Comparison of ENCODE assay signal across 20 mouse cellular contexts in genomic region chr8:77714455-77714854, GRCm38 (mm10). TPM values are rescaled to one million over a fixed set of nuclear protein-coding genes. Genes with fewer than 3 reads are reported as not detected.
DNase-seq lines count a peak whose midpoint lies in the region; ATAC-seq lines count a peak whose summit lies in the region.
"Had no signal": no experiment of that assay in that cellular context is flagged by ENCODE, and none has a peak within 500 bp of the region (broad histone marks: within the 10 kb centered on the region; RNA-seq: fewer than 3 reads in every experiment).

No protein-coding gene starts in this region.

- 29% methylated on average over 7 of the region's 7 CpGs for WGBS in embryonic facial prominence, embryonic 12.5 days
- 21% methylated on average over 7 of the region's 7 CpGs for WGBS in limb, embryonic 11.5 days

- no peak for ATAC-seq in embryonic facial prominence, embryonic 12.5 days (ENCODE audit: insufficient number of reproducible peaks, insufficient read depth, low FRiP score, low TSS enrichment)
- no peak for ATAC-seq in limb, embryonic 11.5 days (ENCODE audit: insufficient number of reproducible peaks, low FRiP score, low TSS enrichment, low read depth)

- H3K4me1 ChIP-seq in embryonic facial prominence, embryonic 12.5 days, result peaks cover 74% of the 10 kb centered on the region
- peaks cover 45% of the 10 kb centered on the region for H3K4me1 ChIP-seq in limb, embryonic 11.5 days (ENCODE audit: control insufficient read depth, insufficient read depth, low read length)
- H3K4me1 ChIP-seq: hindbrain, embryonic 15.5 days had no signal

- H3K4me2 ChIP-seq in embryonic facial prominence, embryonic 12.5 days (replicated peaks), result no peak overlapping the region
- H3K4me2 ChIP-seq in limb, embryonic 11.5 days (ENCODE audit: low read depth, severe bottlenecking), result no peak overlapping the region
- H3K4me2 ChIP-seq: heart, embryonic 11.5 days; hindbrain, embryonic 15.5 days; neural tube, embryonic 15.5 days had no signal

- H3K9me3 ChIP-seq in embryonic facial prominence, embryonic 12.5 days, result no peaks in the 10 kb centered on the region
- H3K9me3 ChIP-seq in limb, embryonic 11.5 days (ENCODE audit: control insufficient read depth, low read length), result no peaks in the 10 kb centered on the region
- H3K9me3 ChIP-seq: hindbrain, embryonic 15.5 days; midbrain, embryonic 10.5 days; neural tube, embryonic 15.5 days had no signal

- no peak overlapping the region for H3K4me3 ChIP-seq in embryonic facial prominence, embryonic 12.5 days
- H3K4me3 ChIP-seq in limb, embryonic 11.5 days (ENCODE audit: low read depth, low read length), result no peak overlapping the region
- H3K4me3 ChIP-seq: hindbrain, embryonic 15.5 days; midbrain, embryonic 10.5 days; myocyte; neural tube, embryonic 15.5 days had no signal

- no peak overlapping the region for H3K9ac ChIP-seq in embryonic facial prominence, embryonic 12.5 days
- no peak overlapping the region for H3K9ac ChIP-seq in limb, embryonic 11.5 days (ENCODE audit: low read length)
- H3K9ac ChIP-seq: hindbrain, embryonic 15.5 days; liver, embryonic 14.5 days; neural tube, embryonic 15.5 days had no signal

- DNase-seq in layer of hippocampus, adult 18-20 months (ENCODE audit: low spot score in 2 of 2), result peak; percentile 14 to 29
- DNase-seq in layer of hippocampus, adult 9-10 months (ENCODE audit: low spot score), result no peak
- DNase-seq in brain, embryonic 18.5 days (ENCODE audit: low read depth, low spot score), result peak; percentile 18
- peak; percentile 54 for DNase-seq in limb, embryonic 11.5 days (ENCODE audit: low spot score)
- no peak for DNase-seq in cerebellum, postnatal 14 days
- DNase-seq in yolk sac, embryonic 10.5 days (ENCODE audit: low spot score), result no peak
- DNase-seq: cerebellum, postnatal 10 days; gastrocnemius, postnatal 25 days; heart, postnatal 36 days; kidney, adult 11 months; lung, postnatal 4 days had no signal

- no peaks in the 10 kb centered on the region for H3K27me3 ChIP-seq in embryonic facial prominence, embryonic 12.5 days
- no peaks in the 10 kb centered on the region for H3K27me3 ChIP-seq in limb, embryonic 11.5 days (ENCODE audit: control insufficient read depth, insufficient read depth, low read length)
- H3K27me3 ChIP-seq: hindbrain, embryonic 15.5 days; neural tube, embryonic 15.5 days had no signal

- H3K36me3 ChIP-seq in embryonic facial prominence, embryonic 12.5 days, result peaks cover 1% of the 10 kb centered on the region; the same call in 1 of the 2 replicates
- H3K36me3 ChIP-seq in limb, embryonic 11.5 days (ENCODE audit: control insufficient read depth, insufficient read depth, low read length), result no peaks in the 10 kb centered on the region
- H3K36me3 ChIP-seq: hindbrain, embryonic 15.5 days; midbrain, embryonic 10.5 days; neural tube, embryonic 15.5 days had no signal

- peak overlapping the region; percentile 46; the same call in 1 of the 2 replicates for H3K27ac ChIP-seq in embryonic facial prominence, embryonic 12.5 days
- peak overlapping the region; percentile 38 for H3K27ac ChIP-seq in limb, embryonic 11.5 days (replicated peaks; ENCODE audit: low read depth, low read length)
- H3K27ac ChIP-seq: hindbrain, embryonic 15.5 days; kidney, postnatal 0 days; liver, embryonic 14.5 days; midbrain, embryonic 10.5 days; neural tube, embryonic 15.5 days; stomach, postnatal 0 days had no signal

RNA-seq across cellular contexts. Expression of gene Ednra, which starts 9.8 kb away (rescaled TPM):
- 1 to 10 TPM; 3.9 to 4.4 TPM for total RNA-seq in layer of hippocampus, adult 18-20 months (2021)
- 48.0 and 51.8 TPM in 2 replicates for polyA plus RNA-seq in embryonic facial prominence, embryonic 12.5 days (2016; fragmentation: Nextera tagmentation; extraction: Ambion mirVana)
- 62.3 and 74.3 TPM in 2 replicates for polyA plus RNA-seq in limb, embryonic 11.5 days (2014; fragmentation: Nextera tagmentation; extraction: Ambion mirVana)

Comparison
In these comparisons a context has a peak if more than half of its experiments do, and no peak if none do; other contexts are left out.
1. DNase-seq: peak in layer of hippocampus, adult 18-20 months (2 of 2), brain, embryonic 18.5 days (single experiment) and limb, embryonic 11.5 days (single experiment); none in layer of hippocampus, adult 9-10 months (single experiment), cerebellum, postnatal 14 days (0 of 2) and yolk sac, embryonic 10.5 days (single experiment).